Mouse (Mus musculus) right cerebral cortex, postnatal 4 days (tissue): ENCODE measurements around the gene Ilkap.
A peak's percentile ranks its signal among the peaks of the same experiment; 100 is the strongest.

Experiments used
- DNase-seq: peaks from one replicate; pipeline ENCODE4 v3.0.0-alpha.2; 2022

The Ilkap gene

DNA sequence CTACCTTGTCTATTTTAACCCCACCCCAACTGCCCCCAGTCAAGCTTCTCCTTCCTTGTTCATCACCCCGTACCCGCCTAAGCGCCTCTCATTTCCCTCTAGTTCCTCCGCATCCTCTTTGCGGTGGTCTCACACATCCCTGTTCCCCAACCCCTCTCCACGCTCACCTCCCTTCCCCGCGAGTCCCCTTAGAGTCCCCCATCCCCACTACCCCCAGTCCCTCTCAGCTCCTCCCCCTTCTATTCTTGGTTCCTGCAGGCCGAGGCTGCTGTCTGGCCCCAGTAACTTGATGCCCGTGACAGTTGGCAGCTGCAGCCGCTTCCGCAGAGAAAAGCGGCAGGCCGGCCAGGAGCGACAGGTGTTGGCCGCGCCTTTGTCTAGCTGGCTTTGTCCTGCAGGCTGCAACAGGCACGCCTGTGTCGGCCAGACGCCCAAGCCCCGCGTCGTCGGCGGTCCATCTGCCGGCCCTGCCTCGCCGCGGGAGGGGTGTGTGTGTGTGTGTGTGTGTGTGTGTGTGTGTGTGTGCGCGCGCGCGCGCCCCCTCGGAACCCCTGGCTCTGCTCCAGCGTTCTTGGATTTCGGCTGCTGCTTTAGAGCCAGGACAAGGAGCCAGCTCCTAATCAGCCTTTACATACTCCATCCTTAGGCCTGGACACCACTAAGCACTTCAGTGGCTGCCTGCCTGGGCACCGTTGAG, 15.4 kb upstream of the Ilkap start, which contains the start of gene Hes6:
TSS of gene Hes6 (minus strand) at position 141 of the 697 bp plus-strand sequence.
- DNase-seq, result peak; percentile 87

DNA sequence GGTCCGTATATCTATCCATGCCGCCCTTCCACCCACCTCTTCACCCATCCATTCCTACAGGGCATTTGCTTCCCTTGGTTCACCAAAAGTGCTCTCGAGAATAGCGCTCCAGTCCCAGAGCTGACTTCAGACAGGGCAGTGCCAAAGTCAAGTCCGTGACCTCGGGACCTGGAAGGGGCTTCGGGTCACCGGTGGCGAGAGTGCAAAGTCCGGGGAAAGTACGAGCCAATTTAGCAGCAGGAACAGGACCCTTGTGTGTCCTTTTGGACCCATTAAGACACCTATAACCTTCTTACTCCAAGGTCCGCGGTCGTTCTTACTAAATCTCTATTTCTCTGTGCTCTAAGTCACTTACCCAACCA, 14.9 kb upstream of the Ilkap start:
- peak; percentile 35 for DNase-seq

DNA sequence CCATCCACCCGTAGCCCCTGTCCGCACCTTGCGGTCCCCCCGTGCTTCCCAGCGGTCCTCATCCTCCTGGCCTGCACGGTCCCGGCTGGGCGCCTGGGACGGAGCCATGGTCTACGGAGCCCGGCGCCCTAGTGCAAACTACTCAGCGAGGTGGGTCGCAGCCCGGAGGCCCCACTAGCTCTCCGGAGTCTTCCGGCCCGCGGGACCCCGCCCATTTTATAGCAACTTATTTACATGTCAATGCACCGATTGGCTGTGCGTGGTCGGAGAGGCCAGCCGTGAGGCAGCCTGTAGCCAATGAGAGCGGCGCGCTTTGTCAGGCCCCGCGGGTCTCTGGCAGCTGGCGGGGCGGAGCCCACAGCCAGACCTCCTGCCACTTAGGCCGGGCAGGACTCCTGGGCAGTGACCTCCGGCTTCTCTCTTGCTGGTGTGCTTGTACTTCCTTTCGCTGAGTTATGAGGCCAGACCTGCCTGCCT, 14.5 kb upstream of the Ilkap start:
- peak; percentile 87 for DNase-seq

DNA sequence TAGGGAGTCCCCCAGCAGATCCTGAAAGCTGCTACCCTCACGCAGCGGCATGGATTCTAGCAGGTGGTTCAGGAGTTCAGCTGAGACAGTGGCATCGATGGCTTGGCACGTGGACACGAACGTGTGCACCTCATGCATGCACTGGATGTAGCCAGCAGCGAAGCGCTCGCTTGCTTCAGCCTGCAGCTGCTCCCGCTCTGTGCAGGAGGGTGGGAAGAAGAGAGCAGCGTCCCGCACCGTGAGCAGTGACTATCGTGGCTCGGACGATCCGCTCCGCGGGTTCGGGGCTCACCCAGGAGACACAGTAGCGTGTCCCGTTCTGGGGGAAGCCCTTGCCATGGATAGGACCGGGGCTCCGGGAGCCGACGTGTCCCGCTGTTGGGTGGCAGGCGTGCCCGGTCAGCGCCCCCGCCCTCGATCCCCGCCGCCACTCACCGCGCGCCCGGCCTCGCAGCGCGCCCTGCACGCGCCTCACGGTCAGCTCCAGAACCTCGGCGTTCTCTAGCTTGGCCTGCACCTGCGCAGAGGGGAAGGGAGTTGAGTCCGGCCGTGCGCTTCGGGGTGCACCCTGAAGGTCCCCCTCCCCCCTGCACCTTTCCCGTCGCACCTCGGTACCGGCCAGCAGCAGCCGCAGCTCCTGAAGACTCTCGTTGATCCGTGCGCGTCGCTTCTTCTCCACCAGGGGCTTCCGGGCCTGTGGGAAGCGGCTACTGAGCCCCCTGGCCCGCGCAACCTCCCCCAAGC, 13.8 kb upstream of the Ilkap start:
- DNase-seq, result peak; percentile 48

DNA sequence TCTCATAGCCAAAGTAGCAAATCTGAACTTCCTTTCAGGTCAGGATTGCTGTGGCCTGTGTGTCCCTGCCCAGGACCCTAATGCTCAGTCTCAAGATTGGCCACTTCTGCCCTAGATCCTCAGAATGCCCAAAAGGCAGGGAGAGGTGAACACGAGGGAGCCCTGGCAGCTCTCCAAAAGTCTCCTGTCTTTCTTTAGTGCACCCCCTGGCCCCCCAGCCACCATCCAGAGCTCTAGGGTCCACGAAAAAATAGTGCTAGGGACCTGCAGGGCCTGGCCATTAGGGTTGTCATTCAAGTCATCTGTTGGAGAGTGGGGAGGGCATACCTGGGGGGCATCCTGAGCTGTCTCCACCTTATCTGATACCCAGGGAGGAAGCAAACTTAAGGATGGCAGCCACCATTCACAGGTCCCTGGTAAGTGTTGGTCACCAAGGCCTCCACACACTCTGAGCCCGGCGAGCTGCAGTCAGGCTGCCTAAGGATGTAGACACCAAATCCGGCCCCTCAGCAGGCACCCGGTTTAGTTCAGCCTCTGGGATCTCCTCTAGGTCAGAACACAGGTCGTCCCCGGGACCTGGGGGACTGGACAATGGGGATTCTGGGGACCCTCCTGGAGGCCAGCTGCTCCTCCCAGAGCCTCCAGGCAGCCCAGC, 13.1 kb upstream of the Ilkap start:
- DNase-seq, result peak; percentile 29

DNA sequence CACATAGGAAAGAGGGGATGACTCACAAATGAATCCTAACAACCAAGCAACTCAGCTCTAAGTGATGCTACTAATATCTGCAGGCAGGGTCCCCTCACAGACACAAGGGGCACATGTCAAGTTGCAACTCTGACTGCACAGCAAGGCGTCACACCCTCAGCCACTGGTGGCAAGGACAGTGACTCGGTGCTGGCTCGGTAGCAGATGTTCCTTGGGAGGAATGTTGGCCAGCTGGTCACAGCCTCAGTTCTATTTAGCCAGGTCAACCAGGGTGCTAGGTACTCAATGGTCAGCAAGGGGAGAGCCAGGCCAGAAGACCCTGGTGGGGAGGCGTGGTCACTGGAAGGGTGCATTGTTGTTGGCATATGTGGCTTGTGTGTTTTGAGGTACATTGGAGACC, 9.2 kb upstream of the Ilkap start:
- no peak for DNase-seq

DNA sequence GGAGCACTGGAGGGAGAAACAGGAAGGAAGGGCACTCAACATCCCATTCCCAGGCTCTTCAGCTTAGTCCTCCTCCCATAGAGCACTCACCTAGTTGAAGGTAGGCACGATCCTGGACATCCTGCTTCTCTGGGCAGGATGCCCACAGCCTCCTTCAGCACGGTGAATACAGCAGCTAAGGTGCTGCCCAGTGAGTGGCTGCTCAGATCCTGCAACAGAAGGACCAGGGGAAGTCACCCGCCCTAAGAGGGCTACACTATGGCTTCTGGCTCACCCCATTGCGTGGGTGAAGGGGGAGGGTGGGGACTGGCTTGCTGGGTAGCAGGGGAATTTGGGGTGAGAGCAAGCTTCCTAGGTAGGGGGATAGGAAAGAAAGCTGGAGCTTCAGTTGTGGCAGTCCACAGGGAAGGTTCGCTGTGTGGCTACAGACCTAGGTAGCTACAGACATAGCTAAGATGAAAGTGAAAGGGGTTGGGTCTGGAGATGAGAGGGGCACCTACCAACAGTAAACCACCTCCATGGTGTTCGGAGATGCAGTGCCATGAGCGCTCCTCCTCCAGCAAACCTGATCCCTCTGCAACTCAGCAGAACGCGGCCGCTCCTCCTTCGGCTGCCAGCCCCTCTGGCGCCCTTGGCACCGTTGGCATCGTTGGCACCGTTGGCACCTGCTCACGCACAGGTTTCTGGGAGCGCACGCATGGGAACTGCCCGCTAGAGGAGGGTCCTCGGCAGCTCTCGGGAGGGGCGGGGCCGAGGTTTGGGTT, 7.0 kb upstream of the Ilkap start:
- no peak for DNase-seq

DNA sequence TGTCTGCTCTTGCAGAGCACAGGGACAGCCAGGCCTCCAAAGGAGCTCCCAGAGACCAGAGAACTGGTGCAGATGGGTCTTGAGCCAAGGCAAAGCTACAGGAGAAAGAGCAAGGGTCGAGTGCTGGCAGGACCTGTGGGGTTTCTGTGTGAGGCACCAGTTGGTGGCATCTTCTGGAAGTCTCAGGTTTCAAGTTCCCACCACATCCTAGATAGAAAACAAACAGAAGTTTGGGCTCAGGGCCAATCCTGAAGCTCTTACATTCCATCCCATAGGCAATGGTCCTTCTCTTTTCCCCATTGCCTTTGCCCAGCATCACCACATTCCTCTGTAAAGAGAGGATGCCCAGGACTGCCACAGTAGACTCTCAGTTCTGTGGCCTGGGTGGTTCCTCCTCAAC, 6.4 kb upstream of the Ilkap start:
- DNase-seq, result no peak

DNA sequence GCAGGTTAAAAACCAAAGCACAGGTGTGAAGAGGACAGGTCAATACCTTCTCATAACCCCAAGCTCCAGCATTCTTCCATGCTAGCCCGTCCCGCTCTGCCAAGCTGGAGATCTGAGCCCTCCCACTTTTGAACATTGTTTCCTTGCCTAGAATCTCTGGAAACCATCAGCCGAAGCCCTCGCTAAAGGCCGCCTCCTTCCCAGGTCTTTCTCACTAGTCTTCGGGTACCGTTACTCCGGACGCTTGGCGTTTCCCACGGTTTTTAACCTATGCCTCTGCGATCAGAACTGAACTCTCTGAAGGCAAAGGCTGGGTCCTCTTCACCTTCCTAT, 722 bp downstream of the Ilkap start:
- no peak for DNase-seq

DNA sequence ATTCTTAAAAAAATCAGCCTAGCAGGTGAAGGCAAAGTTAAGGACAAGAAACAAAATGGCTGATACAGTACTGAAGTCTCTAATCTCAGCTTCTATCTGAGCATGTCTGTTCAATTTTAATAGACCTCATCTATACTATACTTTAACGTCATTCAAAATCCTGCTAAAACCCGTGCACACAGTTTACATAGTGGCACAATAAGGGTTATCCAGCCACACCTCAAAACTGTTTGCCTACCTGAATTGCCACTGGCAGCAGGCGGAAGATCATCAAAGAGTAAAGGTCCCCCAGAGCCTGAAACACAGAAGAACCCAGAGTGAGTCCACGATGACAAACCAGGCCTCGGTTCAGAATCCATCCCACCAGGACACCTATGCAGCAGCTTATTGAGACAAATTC, 8.2 kb downstream of the Ilkap start:
- no peak for DNase-seq

DNA sequence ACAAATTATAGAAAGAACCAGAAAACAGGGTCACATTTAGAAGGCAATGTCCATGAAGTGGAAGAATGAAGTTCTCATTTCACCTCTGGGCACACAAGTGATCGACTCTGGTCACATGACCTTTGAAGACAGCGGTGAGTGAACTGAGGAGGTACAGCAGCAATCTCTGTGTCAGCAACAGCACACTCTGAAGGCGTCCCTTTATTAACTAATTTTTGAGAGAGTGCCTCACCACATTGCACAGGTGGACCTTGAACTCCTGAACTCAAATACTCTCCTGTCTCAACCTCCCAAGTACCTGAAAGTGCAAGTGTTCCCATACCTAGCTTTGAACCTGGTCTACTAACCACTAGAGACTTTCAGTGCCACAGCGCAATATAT, 17.5 kb downstream of the Ilkap start:
- no peak for DNase-seq

DNA sequence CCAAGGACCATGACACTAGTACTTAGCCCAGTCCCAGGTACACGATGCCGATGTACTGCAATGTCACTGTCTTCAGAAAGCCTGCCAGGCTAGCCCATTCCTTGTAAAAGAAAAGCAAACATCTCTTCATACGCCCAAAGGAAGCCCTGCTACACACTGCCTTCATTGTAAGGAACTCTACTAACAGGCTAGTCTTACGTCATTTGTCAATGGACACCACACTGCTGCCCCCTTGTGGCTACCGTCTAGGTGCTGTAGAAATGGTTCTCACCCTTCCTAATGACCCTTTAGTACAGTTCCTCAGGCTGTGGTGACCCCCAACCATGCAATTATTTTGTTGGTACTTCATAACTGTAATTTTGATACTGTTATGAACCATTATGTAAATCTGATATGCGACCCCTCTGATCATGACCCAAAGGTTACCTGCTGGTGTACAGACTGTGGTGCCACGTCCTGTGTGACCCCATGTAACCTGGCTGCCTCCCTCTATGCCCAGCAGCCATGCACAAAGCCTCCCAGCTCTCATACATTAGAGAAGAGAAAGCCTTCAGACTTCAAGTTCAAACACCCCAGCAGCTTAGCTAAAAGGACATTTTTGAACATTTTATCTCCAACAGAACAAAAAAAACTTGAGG, 18.0 kb downstream of the Ilkap start:
- peak; percentile 90 for DNase-seq

DNA sequence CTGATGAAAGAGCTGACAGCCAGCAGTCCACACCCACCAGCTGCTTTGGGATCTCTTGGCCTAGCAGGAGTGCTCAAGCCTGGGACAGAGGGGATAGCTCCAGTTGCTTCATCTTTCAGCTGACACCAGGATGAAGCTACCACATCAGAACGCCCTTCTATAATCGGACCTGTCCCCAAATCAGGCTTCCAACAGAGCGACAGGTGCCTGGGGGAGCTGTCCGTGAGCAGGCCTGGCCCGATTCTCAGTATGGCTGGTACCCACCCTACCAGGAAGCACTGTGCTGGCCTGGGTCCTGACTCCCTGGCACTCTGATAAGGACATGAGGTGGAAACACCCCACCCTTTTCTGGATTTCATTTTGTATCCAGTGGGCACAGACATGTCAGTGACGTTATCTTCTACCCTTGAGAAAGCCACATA, 25.2 kb downstream of the Ilkap start:
- no peak for DNase-seq

DNA sequence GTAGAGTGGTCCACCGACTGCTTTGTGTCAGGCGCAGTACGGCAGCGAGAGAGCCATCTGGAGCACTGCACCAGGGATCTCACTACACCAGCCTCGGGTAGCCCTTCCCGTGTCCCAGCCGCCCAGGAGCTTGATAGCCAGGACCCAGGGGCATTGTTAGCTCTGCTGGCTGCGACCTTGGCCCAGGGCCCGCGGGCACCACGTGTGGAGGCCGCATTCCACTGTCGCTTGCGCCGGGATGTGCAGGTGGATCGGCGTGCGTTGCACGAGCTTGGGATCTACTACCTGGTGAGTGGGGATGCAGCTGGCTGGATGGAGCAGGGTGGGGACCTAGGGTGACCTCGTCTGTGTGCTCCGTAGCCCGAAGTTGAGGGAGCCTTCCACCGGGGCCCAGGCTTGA, 28.6 kb downstream of the Ilkap start:
- DNase-seq, result no peak

DNA sequence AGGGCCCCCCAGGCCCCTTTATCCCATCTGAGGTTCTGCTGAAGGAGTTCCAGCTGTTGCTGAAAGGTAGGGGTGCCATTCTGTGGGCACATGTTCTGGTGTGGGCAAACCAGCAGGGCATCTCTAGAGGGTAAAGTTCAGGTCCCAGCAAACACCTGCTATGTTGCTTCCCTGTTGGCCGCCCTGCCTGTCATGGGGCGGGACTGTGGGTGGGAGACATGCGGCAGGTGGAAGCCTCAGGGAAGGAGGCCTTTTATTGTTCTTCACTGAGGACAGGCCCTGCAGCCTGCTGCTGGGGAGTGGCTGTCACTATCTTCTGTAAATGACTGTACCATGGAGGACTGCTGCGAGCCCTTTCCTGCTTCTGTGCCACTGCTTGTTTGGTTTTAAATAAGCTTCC, 29.2 kb downstream of the Ilkap start:
- no peak for DNase-seq

DNA sequence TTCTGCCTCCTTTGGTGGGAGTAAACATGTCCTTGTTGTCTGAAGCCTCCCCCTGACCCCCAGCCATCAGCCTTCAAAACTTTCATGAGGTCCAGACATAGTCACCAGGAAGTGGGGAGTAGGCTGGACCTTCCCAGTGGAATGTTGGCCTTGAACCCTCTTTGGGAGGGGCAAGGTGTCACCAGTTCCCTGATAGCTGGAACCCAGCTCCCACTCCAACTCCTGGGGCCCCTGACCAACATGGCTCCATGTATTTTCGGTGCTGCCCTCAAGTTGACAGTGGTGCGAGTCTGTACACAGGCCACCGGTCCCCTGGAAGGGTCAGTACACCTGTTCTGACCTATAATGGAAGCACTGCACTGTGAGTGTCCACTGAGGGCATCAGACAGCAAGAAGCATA, 31.3 kb downstream of the Ilkap start:
- DNase-seq, result no peak

DNA sequence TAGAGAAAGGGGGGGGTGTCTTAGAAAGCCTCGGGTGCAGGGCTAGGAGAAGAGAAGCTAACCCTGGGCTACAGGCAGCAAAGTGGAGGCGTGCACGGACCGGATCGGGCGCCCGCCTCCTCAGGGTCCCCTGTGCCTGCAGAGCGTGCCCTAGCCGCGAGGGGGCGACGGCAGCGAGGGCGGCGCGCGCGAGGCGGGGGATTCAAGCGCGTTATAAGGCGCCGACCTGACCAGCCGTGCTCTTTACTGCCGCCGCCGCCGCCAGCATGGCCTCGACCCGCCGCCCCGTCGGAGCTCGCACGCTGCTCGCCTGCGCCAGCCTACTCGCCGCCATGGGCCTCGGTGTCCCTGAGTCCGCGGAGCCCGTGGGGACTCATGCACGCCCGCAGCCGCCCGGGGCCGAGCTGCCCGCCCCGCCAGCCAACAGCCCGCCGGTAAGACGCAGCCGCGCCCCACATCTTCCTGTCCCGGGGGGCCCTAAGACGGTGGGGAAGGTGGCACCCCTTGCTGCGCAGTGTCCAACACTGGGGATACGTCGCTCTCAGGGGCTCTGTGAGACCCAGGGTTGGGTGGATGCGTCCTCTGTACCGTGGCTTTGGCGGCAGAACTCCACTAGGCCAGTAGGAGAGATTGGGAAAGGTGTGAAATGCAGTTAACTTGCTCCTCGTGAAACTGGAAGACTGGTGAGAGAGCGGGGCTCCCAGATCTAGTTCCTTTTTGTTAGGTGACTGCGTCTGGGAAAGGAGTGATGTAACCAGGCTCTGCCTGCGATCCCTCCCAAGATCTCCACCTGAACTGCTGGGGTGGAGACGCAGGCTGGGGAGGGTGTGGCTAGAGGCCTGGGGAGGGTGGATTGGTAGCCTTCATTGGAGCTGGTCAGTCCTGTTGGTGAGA, 32.2 kb downstream of the Ilkap start, which contains the start of gene Erfe:
TSS of gene Erfe (plus strand) at position 216 of the 894 bp plus-strand sequence.
- peak; percentile 55 for DNase-seq

DNA sequence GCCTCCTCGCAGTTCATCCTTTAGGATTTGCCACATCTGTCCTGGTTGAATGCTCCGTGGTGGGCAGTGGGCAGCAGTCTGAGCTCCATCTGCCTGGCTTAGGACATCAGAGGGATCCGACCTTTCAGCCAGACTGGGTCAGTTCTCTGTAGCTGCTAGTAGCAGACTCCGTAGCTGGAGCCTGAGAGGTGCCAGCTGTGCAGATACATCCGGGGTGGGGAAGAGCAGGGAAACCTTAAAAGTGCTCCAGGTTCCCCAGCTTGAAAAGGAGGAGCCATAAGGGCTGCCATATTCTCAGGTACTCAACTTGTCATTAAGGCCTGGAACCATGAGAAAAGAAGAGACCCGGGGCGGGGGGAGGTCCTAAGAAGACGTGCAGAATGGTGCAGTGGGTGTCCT, 32.8 kb downstream of the Ilkap start:
- no peak for DNase-seq

DNA sequence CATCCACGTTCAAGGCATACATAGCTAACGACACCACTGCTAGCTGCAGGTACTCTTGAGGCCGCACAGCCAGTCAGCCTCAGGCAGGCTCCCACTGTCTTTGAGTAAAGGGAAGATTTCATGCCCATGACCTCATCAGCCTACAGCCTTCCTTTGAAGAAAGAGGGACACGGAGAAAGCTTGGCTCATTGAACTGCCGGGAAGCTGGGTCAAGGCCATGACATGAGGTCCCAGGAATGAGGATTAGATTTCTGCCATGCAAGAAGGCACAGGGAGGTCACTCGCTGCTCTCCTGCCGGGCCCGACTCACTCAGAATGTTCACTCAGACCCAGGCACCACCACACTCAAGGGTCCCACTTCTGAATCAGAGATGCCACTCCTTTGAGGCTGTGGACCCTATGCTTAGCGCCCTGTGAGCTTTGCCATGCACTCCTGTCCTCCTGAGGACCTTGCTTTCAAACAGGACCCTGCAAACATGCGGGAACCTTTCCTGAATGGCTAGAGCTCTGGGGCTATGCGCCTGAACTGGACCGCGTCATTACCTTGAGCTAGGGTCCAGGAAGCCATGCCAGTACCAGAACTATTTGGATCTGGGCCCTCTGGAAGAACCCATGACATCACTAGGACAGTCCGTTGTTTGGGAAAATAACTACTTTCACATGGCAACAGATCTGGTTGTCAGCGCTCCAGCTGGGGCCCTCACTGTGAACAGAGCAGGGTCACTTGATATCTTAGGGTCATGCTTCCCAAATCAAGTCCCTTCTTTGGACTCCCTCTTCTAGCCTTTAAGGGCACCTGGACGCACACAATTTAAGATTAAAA, 33.6 kb downstream of the Ilkap start:
- no peak for DNase-seq

DNA sequence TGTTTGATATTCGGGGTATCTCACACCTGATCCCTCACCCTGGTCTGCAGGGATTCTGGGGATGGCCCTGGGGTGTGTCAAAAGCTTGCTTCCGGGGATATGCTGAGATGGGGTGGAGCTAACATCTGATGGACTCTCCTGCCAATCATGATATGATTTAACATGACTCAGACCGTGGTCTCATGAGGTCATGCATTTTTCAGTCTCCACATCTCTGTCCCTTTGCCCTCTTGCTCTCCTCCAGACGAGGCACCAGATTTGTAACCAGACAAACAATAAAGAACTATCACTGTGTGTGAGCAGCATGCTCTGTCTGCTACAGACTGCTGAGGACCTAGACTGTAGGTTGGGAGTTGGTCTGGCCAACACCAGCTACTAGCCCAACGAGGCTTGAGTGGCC, 36.5 kb downstream of the Ilkap start:
- no peak for DNase-seq

DNA sequence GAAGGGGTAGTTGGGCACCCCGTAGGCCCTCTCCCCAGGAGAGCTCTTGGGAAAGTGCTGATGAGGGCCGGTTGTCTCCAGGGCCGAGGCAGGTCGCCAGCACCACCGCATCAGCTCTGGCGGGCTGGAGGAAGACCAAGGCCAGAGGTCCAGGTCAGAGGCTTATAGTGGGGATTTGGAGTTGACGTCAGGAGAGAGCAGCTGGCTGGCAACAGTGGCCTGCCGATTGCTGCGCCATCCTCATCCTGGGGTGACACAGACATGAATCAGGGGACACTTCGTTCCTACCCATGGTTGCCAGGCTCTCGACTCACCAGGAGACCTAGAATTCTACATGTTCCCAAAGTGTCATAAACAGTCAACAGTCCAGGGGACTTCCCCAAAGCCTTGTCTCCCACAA, 42.5 kb downstream of the Ilkap start:
- DNase-seq, result no peak
